Mouse (Mus musculus) neural tube, embryonic 15.5 days (tissue): Measurements from ENCODE around the gene Arhgap30. TPM values are rescaled to one million over a fixed set of nuclear protein-coding genes. Genes with fewer than 3 reads are reported as not detected.

ENCODE experiments used
- ATAC-seq: fragments of 200-750 bp; cut with Nextera tagmentation; 2 replicates; pipeline ENCODE4 v1.8.0; 2017; ENCODE audit warnings: mild to moderate bottlenecking, moderate TSS enrichment, moderate library complexity; ENCODE audit not compliant: low FRiP score
- H3K27ac ChIP-seq: fragments of 300-500 bp; sonication (generic); replicated peaks from 2 replicates; pipeline ENCODE4 v1.5.1; 2015; ENCODE audit warnings: mild to moderate bottlenecking, inconsistent platforms
- H3K27me3 ChIP-seq: fragments of 300-500 bp; sonication (generic); replicated peaks from 2 replicates; pipeline ENCODE4 v1.6.1; 2015; ENCODE audit warnings: inconsistent platforms
- H3K36me3 ChIP-seq: fragments of 300-500 bp; sonication (generic); 2 replicates; pipeline ENCODE4 v1.6.1; 2015; ENCODE audit warnings: inconsistent platforms
- H3K4me1 ChIP-seq: fragments of 300-500 bp; sonication (generic); 2 replicates; pipeline ENCODE4 v1.6.1; 2015; ENCODE audit warnings: inconsistent platforms
- H3K4me2 ChIP-seq: fragments of 300-500 bp; sonication (generic); 2 replicates; pipeline ENCODE4 v1.6.1; 2015; ENCODE audit warnings: inconsistent platforms, mild to moderate bottlenecking, moderate library complexity
- H3K4me3 ChIP-seq: fragments of 300-500 bp; sonication (generic); replicated peaks from 2 replicates; pipeline ENCODE4 v1.5.1; 2015; ENCODE audit warnings: mild to moderate bottlenecking, inconsistent platforms
- H3K9ac ChIP-seq: fragments of 300-500 bp; sonication (generic); replicated peaks from 2 replicates; pipeline ENCODE4 v1.6.1; 2015; ENCODE audit warnings: mild to moderate bottlenecking, inconsistent platforms
- H3K9me3 ChIP-seq: fragments of 300-500 bp; sonication (generic); replicated peaks from 2 replicates; pipeline ENCODE4 v1.6.1; 2016; ENCODE audit warnings: inconsistent platforms
- WGBS: fragments of 180-500 bp; shearing (Covaris S2); methylation state at CpG from one replicate; pipeline ENCODE4 v1.1.7; 2015; ENCODE audit warnings: mixed read lengths; 5-methylcytosine and 5-hydroxymethylcytosine counted together
- polyA plus RNA-seq: library from polyadenylated mRNA; unstranded; fragments of >200 nt; fragmentation: Nextera tagmentation; extraction: Ambion mirVana; gene quantifications from 2 replicates; pipeline ENCODE4 v1.2.1, GENCODE M21; 2015

The Arhgap30 gene
- 0.88 and 6.0 TPM in 2 replicates for polyA plus RNA-seq

DNA sequence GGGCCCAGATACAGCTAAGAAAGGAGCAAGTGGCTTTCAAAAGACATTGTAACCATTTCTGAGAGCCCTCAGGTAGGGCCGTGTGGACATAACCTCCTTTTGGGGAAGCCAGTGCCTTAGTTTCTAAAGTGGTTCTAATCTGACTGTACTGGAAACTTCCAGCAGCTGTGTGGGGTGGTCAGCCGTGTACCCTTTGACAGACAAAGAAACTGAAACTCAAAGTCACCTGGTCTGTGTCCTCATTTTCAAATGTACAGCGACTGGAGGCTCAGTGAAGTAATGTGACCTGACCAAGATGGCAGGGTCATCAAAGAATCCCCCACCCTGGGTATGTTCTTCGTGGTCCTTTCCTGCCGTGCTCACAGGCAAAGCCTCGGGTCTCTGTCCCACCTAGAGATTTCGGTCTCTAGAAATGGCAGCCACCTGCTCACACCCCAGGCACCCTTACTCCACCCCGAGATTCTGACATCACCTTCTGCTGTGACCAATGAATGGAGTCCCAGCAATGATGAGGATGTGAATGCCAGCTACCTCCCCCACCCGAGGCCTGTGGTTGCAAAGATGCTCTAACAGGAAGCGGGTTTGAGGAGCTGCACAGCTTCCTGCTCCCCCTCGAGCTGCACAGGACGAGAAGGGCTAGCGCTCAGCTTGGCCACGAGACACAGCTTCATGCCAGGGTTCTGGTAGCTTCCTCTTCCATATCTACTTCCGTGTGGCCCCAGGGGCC is at the start of gene Arhgap30:
Gene Arhgap30 (plus strand): TSS at position 579 of the 727 bp plus-strand sequence.
- H3K4me1 ChIP-seq = no peaks in the 10 kb centered on the region
- no peak within 1 kb of the TSS for H3K27ac ChIP-seq
- no peak within 1 kb of the TSS for H3K9ac ChIP-seq
- H3K4me2 ChIP-seq = no peak within 1 kb of the TSS
- H3K27me3 ChIP-seq = no peaks in the 10 kb centered on the region
- H3K36me3 ChIP-seq = no peaks in the 10 kb centered on the region
- no peaks in the 10 kb centered on the region for H3K9me3 ChIP-seq
- 81% methylated on average over 15 of the region's 15 CpGs for WGBS
- ATAC-seq = no peak
- H3K4me3 ChIP-seq = no peak within 1 kb of the TSS

- no peak overlapping the region for H3K9ac ChIP-seq
- peaks cover 54% of the 10 kb centered on the region for H3K36me3 ChIP-seq
- no peak for ATAC-seq
These were observed 46.2 kb upstream of the Arhgap30 start for GRCm38 (mm10) chr1:171342262-171343207.

GRCm38 (mm10) chr1:171343922-171344677 is 44.7 kb upstream of the Arhgap30 start:
- Histone ChIP-seq H3K4me3 (peak overlapping the region; percentile 94; the same call in 1 of the 2 replicates), H3K4me1 (peaks cover 43% of the 10 kb centered on the region), H3K9ac (no peak overlapping the region), H3K27ac (no peak overlapping the region), H3K27me3 (no peaks in the 10 kb centered on the region), H3K9me3 (no peaks in the 10 kb centered on the region), H3K36me3 (peaks cover 43% of the 10 kb centered on the region), H3K4me2 (peak overlapping the region; percentile 90)
- no peak for ATAC-seq
- 76% methylated on average over 9 of the region's 9 CpGs for WGBS

More at GRCm38 (mm10) chr1:171342262-171343207, 46.2 kb upstream of the Arhgap30 start:
- no peak overlapping the region for H3K27ac ChIP-seq
- H3K4me2 ChIP-seq = no peak overlapping the region
- H3K4me1 ChIP-seq = peaks cover 30% of the 10 kb centered on the region
- H3K9me3 ChIP-seq = no peaks in the 10 kb centered on the region
- no peak overlapping the region for H3K4me3 ChIP-seq
- WGBS = 98% methylated on average over 16 of the region's 16 CpGs
- no peaks in the 10 kb centered on the region for H3K27me3 ChIP-seq

DNA sequence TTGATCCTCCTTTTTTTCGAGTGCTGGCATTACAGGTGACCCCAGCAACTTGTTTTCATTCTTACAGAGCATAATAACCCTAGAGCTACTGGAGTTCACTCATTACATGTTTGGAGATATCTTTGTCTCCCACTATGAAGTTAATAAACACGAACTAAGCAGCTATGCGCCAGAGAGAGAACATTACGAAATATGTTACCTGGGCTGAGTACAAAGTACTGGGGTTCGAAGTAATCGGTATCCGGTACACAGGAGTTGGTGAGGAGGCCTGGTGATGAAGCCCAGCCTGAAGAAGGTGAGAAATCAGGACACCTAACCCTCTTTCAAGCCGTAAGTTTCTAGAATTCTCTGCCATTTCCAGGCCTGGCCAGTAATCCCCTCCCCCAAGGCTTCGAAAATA is 44.0 kb upstream of the Arhgap30 start:
- 81% methylated on average over 9 of the region's 9 CpGs for WGBS
- no peaks in the 10 kb centered on the region for H3K27me3 ChIP-seq
- 0 out of 2 replicates have a peak, but pooled peaks have one; percentile 2 for ATAC-seq
- no peaks in the 10 kb centered on the region for H3K9me3 ChIP-seq
- H3K36me3 ChIP-seq = peaks cover 37% of the 10 kb centered on the region
- H3K4me1 ChIP-seq = peaks cover 45% of the 10 kb centered on the region
- H3K27ac ChIP-seq = 0 out of 2 replicates have a peak overlapping the region, but pooled peaks have one; percentile 84
- peak overlapping the region; percentile 81 for H3K9ac ChIP-seq
- H3K4me3 ChIP-seq = peak overlapping the region; percentile 94
- peak overlapping the region; percentile 90 for H3K4me2 ChIP-seq

GRCm38 (mm10) chr1:171345225-171346094 is 43.3 kb upstream of the Arhgap30 start, which contains the start of the genes Nit1 and Pfdn2:
Gene Nit1, minus strand, starts transcription at chr1:171345646.
Gene Pfdn2, plus strand, starts transcription at chr1:171345670.
- peak within 1 kb of the TSS; percentile 94 for H3K4me3 ChIP-seq
- H3K36me3 ChIP-seq = peaks cover 30% of the 10 kb centered on the region
- H3K9me3 ChIP-seq = no peaks in the 10 kb centered on the region
- peak; percentile 94 for ATAC-seq
- peak within 1 kb of the TSS; percentile 84 for H3K27ac ChIP-seq
- peak within 1 kb of the TSS; percentile 81 for H3K9ac ChIP-seq
- peaks cover 45% of the 10 kb centered on the region for H3K4me1 ChIP-seq
- WGBS = 1% methylated on average over 53 of the region's 53 CpGs
- H3K27me3 ChIP-seq = no peaks in the 10 kb centered on the region
- peak within 1 kb of the TSS; percentile 90 for H3K4me2 ChIP-seq

DNA sequence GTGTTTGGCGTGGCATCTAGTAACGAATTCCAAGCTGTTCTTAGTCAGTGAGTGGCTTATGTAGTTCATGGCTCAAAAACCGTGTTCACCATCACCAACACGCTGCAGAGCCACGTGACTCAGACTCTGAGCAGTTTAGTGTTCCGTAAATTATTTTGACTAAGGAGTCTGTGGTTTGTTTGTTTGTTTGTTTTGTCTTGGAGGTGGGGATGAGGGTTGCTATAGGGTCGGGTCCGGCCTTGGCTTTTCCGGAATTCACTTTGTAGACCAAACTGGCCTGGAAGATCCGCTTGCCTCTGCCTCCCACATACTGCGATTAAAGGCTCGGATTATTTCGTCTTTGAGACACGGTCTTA is 42.7 kb upstream of the Arhgap30 start:
- Histone ChIP-seq H3K9ac (peak overlapping the region; percentile 81), H3K9me3 (no peaks in the 10 kb centered on the region), H3K36me3 (peaks cover 24% of the 10 kb centered on the region), H3K4me1 (peaks cover 45% of the 10 kb centered on the region), H3K4me3 (peak overlapping the region; percentile 94), H3K27me3 (no peaks in the 10 kb centered on the region), H3K4me2 (peak overlapping the region; percentile 90), H3K27ac (peak overlapping the region; percentile 84)
- ATAC-seq = no peak; the same call in none of the 2 replicates
- WGBS = 1% methylated on average over 14 of the region's 14 CpGs

DNA sequence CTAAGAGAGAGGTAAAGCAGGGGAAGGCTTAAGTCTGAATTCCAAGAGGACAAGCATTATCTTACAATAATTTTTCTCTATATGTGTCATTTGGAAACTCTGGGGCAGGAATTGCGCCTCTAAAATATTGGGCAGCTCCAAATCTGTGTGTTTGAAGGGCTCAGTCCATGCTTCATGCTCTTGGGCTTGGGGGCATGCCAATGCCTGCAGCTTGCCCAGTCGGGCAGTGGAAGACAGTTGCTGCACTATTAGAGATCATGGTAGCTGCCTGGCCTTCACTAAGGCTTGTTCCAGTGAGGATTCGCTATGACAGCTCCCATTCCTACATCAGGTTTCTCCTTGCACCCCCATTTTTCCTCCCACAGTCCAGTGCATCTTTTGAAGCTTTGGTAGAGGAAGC is 40.1 kb upstream of the Arhgap30 start:
- Histone ChIP-seq H3K9ac (no peak overlapping the region), H3K4me2 (no peak overlapping the region), H3K36me3 (no peaks in the 10 kb centered on the region), H3K27ac (no peak overlapping the region), H3K4me1 (peaks cover 46% of the 10 kb centered on the region), H3K9me3 (no peaks in the 10 kb centered on the region), H3K27me3 (no peaks in the 10 kb centered on the region), H3K4me3 (no peak overlapping the region)
- no peak for ATAC-seq
- 95% methylated on average over 3 of the region's 3 CpGs for WGBS

- Histone ChIP-seq H3K4me2 (no peak overlapping the region), H3K4me3 (no peak overlapping the region), H3K9me3 (no peaks in the 10 kb centered on the region), H3K27me3 (no peaks in the 10 kb centered on the region), H3K9ac (no peak overlapping the region), H3K4me1 (peaks cover 40% of the 10 kb centered on the region), H3K36me3 (no peaks in the 10 kb centered on the region), H3K27ac (no peak overlapping the region)
- ATAC-seq = no peak
- WGBS = 90% methylated on average over 2 of the region's 2 CpGs
These were observed 39.5 kb upstream of the Arhgap30 start for GRCm38 (mm10) chr1:171349210-171349609.

DNA sequence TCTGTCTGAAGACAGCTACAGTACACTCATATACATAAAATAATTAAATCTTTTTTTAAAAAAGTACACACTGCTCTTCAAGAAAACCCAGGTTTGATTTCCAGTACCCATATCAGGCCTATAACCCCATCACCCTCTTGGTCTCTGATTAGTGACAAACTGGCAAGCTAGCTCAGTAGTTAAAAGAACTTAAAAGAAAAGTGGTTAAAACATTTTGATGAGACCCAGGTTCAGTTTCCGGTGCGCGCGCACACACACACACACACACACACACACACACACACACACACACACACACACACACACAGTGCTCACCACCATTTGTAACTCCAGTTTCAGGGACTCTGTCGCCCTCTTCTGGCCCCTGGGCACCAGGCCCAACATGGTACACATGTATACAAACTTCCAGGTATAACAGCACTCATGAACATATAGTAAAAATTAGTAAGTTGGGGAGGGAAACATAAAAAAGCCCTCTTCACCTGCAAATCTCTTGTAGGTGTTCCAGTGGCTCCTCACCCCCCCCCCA is 32.9 kb upstream of the Arhgap30 start:
- Histone ChIP-seq H3K9me3 (no peaks in the 10 kb centered on the region), H3K9ac (no peak overlapping the region), H3K36me3 (peaks cover 21% of the 10 kb centered on the region), H3K4me2 (no peak overlapping the region), H3K4me3 (no peak overlapping the region), H3K4me1 (peaks cover 14% of the 10 kb centered on the region), H3K27me3 (no peaks in the 10 kb centered on the region), H3K27ac (no peak overlapping the region)
- no peak for ATAC-seq
- WGBS = 84% methylated on average over 5 of the region's 5 CpGs

- Histone ChIP-seq H3K9me3 (no peaks in the 10 kb centered on the region), H3K27ac (no peak overlapping the region), H3K27me3 (no peaks in the 10 kb centered on the region), H3K4me2 (no peak overlapping the region), H3K4me3 (no peak overlapping the region), H3K9ac (no peak overlapping the region), H3K4me1 (peaks cover 17% of the 10 kb centered on the region), H3K36me3 (peaks cover 21% of the 10 kb centered on the region)
- no peak for ATAC-seq
- WGBS = 99% methylated on average over 2 of the region's 2 CpGs
These were observed 31.9 kb upstream of the Arhgap30 start for GRCm38 (mm10) chr1:171356814-171357213.
